Mouse (Mus musculus): ENCODE measurements around the gene U90926.
"Not testable (repeated sequence)": the region's sequence is repeated elsewhere in the genome, so short reads cannot be mapped to it uniquely, and the experiment has no call there.

Gene U90926

GRCm38 (mm10) chr5:92218915-92219793, 3.9 kb upstream of the U90926 start:
- no peak for DNase-seq (ENCODE audit: extremely low read depth, low read depth, low spot score)

GRCm38 (mm10) chr5:92212231-92212630, 3.0 kb downstream of the U90926 start:
- no peak for DNase-seq (ENCODE audit: extremely low read depth, low read depth, low spot score)

DNA sequence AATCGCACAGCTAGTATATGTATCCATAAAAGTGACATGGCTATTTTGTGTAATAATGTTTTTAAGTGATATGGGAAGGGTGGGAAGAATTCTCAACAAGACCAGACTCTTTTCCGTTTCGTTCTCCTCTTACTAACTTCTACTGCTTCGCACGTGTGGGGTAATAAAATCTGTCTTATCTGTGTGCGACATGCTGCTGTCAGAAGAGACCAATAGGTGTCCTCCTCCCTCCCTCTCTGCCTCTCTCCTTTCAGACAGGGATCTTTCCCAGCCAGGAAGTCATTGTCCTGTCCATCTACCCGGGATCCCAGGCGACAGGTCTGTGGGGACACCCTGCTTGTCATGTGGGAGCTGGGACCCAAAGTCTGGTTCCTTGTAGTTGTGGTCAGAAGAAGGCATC, 5.0 kb downstream of the U90926 start:
- no peak for DNase-seq (ENCODE audit: extremely low read depth, low read depth, low spot score)

DNA sequence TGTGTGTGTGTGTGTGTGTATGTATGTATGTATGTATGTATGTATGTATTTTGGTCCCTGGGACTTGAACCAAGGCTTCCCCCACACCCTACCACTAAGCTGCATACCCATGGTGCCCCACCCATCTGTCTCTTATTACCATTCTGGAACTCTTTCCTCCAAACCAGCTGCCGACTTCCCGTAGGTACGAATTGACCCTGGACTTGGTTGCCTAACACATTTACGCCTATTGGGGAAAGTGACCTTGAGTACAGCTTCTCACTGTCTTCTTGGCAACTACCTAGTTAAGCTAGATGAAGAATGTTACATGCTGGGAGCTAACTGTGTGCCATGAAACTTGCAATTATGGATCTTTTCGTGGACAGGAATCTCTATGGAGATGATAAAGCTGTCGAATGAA, 9.1 kb downstream of the U90926 start:
- DNase-seq (ENCODE audit: extremely low read depth, low read depth, low spot score) = no peak

DNA sequence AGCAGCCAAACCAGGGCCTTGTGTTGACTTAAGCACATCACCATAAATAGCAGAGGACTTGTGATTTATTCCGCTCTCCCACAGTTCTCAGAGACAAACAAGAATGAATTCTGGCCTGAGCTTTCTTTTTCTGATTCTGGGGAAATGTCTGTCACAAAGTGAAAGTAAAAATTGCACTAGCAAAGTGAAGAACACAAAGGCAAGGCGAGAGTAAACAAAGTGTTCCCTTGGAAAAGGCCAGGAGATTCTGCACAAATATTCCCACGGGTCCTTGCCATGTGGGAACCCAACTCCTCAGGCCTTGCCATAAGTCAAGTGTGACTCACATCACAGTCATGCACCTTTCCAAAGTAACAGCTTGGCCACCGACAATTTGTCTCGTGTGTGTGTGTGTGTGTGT, 9.5 kb downstream of the U90926 start:
- DNase-seq (ENCODE audit: extremely low read depth, low read depth, low spot score) = no peak

GRCm38 (mm10) chr5:92205184-92205583, 10.0 kb downstream of the U90926 start:
- no peak for DNase-seq (ENCODE audit: extremely low read depth, low read depth, low spot score)

GRCm38 (mm10) chr5:92204162-92205036, 10.8 kb downstream of the U90926 start:
- no peak for DNase-seq (ENCODE audit: extremely low read depth, low read depth, low spot score)

DNA sequence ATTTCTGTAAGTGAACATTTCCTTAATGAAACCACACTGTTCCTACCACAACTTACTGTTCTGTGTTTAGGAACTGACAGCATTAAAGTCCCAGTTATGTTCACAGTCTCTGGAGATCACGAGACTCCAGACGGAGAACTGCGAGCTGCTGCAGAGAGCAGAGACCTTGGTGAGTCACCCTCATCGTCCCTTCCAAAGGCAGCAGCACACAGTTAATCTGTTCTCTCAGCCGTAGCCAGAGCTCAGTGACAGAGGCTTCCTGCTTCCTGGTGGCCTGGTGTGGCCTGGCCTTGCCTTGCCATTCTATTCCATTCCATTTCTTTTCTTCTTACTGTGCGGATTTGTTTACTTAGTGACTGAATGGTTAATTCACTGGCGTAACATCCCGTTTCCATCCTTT, 16.9 kb downstream of the U90926 start:
- DNase-seq (ENCODE audit: extremely low read depth, low read depth, low spot score) = no peak

- no peak for DNase-seq (ENCODE audit: extremely low read depth, low read depth, low spot score)
Measured at GRCm38 (mm10) chr5:92196895-92197811, 18.1 kb downstream of the U90926 start.

GRCm38 (mm10) chr5:92195716-92196115, 19.5 kb downstream of the U90926 start:
- not testable (repeated sequence) for DNase-seq (ENCODE audit: extremely low read depth, low read depth, low spot score)

GRCm38 (mm10) chr5:92188881-92189483, 26.2 kb downstream of the U90926 start:
- no peak for DNase-seq (ENCODE audit: extremely low read depth, low read depth, low spot score)

DNA sequence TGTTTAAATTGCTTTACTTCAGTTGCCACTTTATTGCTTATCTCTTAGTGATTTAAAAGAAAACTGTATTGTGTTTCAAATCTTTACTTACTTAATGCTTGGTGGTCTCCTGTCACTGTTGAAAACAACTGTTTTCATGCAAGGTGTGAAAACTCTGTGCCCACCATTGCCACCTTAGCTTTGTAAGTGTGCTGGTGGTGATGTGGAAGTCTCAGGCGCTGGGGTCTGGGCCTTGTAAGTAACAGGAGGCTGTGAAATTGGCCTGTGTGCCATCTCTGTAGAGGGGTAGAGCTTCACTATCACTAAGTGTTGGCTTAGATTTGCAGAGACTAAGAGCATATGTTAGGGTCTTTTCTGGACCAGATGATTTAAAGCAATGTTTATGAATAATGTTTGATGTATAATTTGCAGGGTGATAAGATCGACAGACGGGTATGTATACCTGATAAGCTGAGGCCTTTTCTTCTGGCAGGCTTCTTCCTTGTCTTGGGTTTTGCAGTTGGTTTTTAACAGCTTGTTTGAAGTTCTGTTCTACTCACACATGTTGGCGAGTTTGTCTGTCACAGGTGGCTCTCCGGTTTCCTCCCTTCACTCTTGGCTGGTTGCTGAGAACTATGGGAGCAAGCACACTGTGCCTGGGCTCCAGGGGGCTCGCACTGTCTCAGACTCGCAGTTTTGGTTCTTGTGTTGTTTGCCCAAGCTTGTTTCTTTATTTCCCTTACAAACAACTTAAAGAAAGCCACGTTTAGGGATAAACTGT, 32.0 kb downstream of the U90926 start:
- no peak for DNase-seq (ENCODE audit: extremely low read depth, low read depth, low spot score)

GRCm38 (mm10) chr5:92165976-92166375, 49.2 kb downstream of the U90926 start:
- DNase-seq (ENCODE audit: extremely low read depth, low read depth, low spot score) = no peak
